Mouse (Mus musculus): ENCODE data around the gene Zfp12.

Zfp12 gene

DNA sequence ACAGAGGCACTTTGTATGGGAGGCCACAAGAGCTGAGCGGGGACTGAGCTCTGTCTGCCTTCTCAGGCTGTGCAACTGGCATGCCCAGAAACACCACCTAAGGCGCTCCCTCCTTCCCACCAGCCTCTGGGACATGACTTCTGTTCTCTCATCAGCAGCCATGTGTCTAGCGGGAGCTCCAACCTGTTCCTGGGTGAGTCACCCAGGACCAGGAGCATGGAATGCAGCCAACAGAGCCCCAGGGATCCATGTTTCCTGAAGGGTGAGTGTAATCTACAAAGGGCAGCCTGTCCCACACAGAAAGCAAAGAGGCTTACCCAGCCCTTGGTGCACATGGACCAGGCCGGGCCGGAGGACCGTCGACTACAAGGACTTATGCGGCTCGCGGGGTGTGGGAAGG lies 29.7 kb downstream of the Zfp12 start:
- intact Hi-C loops (cut with DNase I): no loop called here

DNA sequence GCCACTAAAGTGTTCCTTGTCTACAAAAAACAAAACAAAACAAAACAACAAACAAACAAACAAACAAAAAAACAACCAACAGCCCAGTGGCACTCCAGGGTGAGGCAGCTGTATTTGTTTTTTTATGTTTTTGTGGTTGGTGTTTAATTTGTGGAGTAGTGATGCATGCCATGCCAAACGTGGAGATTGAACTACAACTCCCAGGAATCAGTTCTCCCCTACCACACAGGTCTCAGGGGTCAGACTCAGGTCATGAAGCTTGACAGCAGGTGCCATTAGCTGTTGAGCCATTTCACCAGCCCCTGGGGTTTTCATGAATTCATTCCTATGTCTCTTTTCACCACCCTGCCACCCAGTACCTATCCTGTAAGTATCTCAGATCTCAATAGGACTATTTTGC lies 30.4 kb downstream of the Zfp12 start:
- intact Hi-C loops (cut with DNase I): no loop called here

DNA sequence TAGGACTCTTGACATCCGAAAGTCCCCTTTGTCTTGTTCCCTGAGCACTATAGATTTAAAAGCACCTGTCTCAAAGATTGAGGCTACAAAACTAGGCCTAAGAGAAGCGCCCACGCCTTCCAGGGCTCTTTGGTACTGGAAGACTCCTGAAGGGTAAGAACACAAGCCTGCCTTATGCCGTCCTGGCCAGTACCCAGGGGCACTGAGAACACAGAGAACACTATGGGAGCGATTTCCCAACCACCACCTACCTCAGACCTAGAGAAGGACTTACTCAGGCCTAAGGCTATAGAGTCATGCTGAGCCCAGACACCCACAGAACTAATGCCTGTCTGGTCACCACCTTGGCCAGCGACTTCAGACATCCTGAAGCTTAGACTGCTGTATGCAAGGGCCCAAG lies 31.8 kb downstream of the Zfp12 start:
- intact Hi-C loops (cut with DNase I): loop anchor here (1.0 kb wide), 1 partner anchor 29 kb away; no protein-coding TSS in a partner anchor

DNA sequence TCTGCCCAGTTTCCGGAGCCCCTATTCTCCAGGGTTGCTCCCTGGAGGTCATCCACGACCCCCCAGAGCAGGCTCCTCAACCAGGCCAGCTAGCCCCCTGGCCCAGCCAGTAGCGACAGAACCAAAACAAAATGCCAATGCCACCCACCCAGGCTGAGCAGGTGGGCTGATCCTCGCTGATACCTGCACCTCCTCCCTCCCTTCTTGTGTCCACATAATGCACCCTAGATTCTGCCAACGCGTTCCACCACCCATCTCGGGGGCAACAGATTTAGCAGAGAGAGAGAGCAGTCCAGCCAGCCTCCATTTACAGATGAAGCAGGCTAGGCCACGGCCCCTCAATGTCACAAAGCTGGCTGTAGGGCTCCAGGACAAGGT lies 34.0 kb downstream of the Zfp12 start:
- intact Hi-C loops (cut with DNase I): no loop called here

DNA sequence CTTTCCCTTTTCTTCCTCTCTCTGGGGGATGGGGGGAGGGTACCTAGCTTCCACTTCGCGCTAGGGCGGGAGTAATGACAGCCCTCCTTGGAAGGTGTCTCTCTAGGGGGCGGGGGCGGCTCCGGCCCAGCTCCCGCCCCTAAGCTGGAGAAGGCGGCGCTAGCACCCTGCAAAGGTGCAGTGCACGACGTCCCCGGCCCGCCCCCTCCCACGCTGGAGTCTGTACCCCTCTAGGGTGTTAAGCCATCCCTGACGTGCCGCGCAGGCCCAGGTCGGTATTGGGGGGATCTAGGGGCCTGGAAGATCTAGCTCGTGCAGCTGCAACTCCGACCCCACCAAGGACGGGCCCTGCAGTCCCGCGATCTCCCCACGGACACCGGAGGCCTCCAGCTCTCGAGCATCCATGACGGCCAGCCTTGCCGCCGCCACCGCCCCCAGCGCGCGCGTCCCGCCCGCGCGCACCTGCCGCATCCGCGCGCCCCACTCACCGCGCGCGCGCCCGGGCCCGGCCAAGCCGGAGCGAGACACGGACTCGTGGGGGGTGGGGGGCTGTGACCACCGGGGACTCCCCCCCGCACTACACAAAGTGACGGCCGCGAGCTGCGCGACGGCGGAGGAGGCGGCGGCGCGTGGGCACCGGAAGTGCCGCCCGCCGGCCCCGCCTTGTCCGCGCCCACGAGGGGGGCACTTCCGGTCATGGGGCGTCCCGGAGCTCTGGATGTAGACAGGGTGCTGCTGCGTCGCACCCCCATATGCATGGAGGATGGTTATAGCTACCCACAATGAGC lies 34.6 kb downstream of the Zfp12 start, which contains the start of gene Zfp316:
Gene Zfp316, minus strand, starts transcription at position 660 of the 788 bp plus-strand sequence.
- intact Hi-C loops (cut with DNase I): no loop called here

DNA sequence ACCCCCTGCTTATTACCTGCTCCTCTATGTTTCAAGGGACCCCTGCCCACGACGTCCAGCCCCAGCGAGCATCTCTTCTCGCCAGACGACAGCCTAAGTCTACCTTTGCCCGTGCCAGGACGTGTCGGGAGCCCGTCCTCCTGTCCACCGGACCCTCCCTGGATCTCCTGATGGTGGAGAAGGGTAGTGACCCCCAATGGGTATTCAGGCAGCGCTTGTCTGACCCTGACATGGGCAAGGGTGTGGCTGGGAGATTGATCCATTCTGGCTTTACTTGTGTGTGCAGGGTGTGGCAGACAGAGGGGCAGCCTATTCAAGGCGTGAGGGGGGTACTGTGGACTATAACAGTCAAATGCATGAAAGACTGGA lies 35.2 kb downstream of the Zfp12 start:
- intact Hi-C loops (cut with DNase I): no loop called here

DNA sequence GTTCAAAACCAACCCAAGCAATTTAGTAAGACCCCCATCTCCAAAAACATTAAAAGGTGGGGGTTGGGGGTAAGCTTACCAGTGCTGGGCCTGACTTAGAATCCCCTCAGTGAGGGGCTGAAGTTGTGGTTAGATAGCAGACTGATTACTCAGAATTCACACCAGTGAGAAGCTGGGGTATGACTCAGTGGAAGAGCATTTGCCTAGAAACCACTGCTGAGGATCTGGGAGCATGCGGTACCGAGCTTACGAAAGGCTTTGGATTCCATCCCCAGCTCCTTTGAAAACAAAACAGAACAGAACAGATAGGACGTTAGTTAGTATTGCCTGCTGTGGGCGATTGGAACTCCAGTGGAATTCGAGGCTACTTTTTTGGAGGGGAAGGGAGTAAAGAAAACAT lies 36.7 kb downstream of the Zfp12 start:
- intact Hi-C loops (cut with DNase I): no loop called here

DNA sequence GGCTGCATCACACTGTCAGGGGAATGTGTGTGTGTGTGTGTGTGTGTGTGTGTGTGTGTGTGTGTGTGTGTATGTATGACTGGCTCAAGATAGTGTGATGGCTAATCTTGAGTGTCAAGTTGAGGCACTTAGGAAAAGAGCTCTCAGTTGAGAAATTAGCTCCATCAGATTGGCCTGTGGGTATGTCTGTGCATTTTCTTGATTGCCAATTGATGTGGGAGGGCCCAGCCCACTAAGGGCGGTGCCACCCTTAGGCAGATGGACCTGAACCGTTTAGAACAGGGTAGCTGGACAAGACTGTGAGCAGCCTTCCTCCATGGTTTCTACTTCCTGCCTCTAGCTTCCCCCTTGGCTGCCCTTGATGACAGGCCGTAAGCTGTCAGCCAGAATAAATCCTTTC lies 37.1 kb downstream of the Zfp12 start:
- intact Hi-C loops (cut with DNase I): no loop called here

DNA sequence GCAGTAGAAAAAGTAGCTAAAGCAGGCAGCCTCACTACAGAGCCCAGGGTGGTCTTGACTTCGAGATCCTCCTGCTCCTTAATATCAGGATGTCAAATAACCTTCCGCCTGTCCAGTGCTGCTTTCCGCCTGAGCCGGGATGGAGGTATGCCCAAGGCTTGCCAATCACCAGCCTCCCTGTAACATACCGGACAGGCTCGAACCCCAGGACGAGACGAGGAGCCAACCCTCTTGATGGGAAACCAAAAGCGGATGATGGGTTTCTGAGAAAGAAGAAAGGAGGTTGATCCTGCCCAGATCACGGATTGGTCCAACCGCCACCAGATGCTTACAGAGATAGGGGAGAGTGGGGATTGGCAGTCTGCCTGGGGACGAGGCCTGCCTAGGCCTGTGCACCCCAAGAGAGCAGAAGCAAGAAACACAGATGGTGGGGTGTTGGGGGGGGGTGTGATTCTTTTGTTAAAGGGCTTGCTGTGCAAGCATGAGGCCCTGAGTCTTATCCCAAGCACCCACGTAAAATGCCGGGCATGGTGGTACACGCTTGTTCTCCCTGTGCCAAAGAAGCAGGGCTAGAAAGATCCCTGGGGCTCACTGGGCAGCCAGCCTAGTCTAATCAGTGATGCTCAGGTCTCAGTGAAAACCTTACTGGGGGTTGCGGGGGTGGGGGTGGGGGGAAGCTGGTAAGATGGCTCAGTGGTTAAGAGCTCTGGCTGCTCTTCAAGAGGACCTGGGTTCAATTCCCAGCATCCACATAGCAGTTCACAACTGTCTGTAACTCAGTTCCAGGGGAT lies 37.8 kb downstream of the Zfp12 start:
- intact Hi-C loops (cut with DNase I): no loop called here

DNA sequence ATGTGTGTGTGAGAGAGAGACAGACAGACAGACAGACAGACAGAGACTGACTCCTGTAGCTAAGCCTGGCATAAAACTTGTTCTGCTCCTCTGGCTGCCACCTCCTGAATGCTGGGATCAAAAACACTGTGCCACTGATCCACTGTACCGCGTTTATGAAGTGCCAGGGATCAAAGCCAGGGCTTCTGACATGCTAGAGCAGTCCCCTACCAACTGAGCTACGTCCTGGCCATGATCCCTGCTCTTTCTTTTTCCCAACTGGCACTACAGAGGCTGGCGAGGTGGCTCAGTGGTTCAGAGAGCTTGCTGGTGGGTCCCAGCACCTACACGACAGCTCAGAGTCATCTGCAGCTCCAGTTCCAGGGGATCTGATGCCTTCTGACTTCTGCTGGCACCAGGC lies 40.8 kb downstream of the Zfp12 start:
- intact Hi-C loops (cut with DNase I): no loop called here

DNA sequence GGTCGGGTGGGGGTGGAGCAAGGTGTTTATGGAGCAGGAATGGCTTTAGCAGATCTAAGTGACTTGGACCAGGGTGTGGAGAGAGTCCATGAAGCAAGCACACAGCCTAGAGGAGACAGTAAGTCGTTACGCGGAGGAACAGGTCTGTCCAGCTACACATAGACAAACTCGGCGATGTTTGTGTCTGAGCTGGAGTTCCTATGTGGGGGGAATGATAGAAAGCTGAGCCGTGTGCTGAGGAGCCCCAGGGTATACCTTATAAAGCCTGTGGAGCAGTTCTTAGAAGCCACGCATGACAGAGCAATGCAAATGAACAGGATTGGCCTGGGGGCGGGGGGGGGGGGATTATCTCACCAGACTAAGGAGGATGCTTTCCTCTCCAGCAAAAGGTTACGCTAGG lies 44.3 kb downstream of the Zfp12 start:
- intact Hi-C loops (cut with DNase I): no loop called here

DNA sequence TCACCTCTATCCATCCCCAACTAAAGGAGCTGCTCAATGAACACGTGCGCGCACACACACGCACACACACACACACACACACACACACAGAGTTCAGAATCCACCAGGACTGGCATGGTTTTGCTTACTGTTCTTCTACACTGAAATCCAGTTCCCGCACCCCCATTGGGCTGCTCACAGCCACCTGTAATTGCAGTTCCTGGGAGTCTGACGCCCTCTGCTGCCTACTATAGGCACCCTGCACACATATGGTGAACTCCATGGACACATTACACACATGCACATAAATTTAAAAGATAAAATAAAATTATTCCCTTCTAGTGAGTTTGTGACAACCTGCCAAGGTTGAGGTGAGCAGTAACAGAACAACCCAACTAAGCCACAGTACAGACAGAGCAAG lies 49.8 kb downstream of the Zfp12 start:
- intact Hi-C loops (cut with DNase I): no loop called here

DNA sequence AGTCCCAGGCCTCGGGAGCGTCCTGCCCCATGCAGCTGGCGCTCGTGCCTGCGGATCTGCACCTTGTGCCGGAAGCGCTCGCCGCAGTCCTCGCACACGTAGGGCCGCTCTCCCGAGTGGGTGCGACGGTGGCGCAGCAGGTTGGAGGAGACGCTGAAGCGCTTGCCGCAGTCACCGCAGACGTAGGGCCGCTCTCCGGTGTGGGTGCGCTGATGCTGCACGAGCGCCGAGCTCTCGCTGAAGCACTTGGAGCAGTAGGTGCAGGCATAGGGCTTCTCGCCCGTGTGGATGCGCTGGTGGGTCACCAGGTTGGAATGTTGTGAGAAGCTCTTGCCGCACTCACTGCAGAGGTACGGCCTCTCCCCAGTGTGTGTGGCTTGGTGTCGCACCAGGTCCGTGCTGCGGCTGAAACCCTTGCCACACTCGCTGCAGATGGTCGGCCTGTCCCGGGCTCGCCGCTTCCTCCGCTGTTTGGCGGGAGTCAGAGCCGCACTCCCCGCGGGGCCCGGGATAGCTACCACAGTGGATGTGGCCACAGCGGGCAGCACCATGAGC lies 52.9 kb downstream of the Zfp12 start:
- intact Hi-C loops (cut with DNase I): no loop called here

DNA sequence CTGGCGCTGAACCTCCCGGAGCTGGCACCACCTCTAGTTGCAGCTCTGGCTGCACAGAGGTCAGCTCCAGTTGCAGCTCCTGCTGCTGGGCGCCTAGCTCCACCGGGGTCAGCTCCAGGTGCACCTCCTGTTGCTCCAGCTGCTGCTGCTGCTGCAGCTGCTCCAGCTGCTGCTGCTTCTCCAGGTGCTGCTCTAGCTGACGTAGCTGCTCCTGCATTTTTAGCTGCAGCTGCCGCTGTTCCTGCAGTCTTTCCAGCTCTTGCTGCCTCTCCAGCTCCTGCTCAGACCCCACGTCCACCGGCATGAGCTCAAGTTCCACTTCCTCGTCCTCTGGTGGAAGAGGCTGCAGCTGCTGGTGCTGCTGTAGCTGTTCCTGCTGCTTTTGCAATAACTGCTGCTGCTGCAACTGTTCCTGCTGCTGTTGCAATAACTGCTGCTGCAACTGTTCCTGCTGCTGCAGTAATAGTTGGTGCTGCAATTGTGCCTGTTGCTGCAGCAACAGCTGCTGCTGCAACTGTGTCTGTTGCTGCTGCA lies 53.5 kb downstream of the Zfp12 start:
- intact Hi-C loops (cut with DNase I): no loop called here

DNA sequence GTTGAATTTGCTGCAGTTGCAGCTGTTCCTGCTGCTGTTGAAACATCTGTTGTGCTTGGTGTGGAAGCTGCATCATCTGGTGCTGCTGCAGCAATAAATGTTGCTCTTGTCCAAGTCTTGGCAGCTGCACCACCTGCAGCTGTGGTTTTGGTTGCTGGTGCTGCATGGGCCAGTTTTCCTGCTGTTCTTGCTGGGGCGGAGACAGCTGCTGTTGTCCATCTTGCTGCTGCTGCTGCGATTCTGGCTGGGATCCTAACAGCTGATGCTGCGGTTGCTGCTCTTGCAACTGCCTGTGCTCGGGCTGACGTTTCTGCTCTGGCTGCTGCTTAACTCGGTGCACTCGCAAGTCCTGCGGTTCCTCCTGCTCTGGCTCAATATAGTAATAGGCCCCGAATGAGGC lies 54.3 kb downstream of the Zfp12 start:
- intact Hi-C loops (cut with DNase I): no loop called here

DNA sequence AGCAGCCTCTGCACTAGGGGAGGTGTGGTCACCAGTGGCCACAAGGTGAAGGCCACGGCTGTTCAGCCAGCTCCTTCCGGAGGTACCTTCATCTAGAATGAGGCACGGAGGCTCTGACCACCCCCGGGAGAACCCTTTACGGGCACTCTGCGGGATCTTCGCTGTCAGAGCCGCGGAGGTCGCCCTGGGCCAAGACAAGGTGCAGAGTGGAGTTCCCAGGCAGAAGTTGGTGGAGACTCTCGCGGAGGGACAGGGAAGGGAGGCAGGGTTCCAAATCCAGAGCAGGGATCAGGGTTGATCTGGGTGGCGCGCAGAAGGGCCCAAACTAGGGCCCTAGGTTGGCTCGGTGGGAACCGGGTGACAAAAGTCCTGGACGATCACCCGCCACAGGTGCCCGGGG lies 57.9 kb downstream of the Zfp12 start:
- intact Hi-C loops (cut with DNase I): no loop called here

DNA sequence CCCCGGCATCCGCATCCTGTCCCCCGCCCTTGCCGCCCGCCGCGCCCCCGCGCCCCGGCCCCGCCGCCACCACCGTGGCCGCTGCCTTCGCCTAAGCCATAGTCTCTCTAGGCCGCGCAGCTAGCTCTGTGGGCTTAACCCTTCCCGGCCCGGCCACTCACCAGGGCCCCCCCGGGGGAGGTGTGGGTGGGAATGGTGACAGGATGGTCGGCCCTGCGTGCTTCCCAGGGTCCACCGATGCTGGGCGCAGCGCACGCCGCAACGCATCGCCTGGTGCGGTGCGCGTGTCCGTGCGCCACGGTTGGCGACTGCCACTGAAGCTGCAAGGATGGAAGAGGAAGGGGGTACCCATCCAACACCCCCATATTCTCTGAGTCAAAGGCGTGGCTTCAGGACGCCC lies 58.4 kb downstream of the Zfp12 start, which contains the start of gene Zfp853:
Gene Zfp853, minus strand, starts transcription at position 220 of the 400 bp plus-strand sequence.
- intact Hi-C loops (cut with DNase I): no loop called here

DNA sequence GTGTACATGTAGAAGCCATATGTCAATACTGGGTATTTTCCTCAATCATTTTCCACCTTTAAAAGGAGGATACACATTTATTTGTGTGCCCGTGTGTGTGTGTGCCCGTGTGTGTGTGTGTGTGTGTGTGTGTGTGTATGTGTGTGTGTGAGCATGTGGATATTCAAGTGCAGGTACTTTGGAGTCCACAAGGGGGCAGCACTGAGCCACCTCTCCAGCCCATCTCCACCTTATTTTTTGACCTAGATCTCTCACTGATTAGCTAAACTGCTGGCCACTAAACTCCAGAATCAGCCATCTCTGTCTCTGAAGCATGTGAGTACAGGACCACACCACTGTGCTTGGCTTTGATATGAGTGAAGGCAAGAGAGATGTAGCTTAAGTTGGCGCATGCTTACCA lies 59.9 kb downstream of the Zfp12 start:
- intact Hi-C loops (cut with DNase I): no loop called here

DNA sequence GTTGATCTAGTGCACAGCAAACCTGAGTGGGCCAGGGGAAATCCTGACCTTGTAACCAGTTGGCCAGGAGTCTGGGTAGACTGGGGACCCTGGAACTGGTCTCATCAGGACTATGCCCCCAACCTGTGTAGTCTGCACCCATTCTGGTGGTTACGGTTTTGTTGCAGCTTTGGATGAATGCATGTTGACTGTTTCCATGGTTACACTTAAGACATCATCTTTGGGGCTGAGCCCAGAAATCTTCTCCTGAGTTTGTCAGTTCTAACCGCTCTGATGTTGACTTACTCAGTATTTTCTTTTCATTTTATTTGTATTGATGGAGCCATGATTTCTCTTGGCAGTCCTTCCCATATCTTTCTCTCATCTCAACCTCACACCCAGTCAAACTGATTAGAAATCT lies 60.4 kb downstream of the Zfp12 start:
- intact Hi-C loops (cut with DNase I): no loop called here

DNA sequence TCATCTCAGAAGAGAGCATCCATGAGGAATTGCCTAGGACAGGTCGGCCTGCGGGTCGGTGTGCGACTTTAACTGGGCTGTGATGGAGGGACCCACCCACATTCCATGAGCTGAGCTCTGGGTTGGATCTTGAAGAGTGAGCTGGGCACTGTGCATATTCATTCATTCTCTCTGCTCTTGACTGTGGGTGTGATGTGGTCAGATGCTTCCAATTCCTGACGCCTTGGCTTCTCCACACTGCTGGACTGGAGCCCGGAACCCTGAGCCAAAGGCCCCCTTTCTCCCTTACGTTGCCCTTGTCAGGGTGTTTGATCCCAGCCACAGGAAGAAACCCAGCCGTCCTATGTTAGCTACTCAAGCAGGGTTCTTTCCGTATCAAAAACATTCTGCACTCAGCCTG lies 63.0 kb downstream of the Zfp12 start:
- intact Hi-C loops (cut with DNase I): no loop called here

DNA sequence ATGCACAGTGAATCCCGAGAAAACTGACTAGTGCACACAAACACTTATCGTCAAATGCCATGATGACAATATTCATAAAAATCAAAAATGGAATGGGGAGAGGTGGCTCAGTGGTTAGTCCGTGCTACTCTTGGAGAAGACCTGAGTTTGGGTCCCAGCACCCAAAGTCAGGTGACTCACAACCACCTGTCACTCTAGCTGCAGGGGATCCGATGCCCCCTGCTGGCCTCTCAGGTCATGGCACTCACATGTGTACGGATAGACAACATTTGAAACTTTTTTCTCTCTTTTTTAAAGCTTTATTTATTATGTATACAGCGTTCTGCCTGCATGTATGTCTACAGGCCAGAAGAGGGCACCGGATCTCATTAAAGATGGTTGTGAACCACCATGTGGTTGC lies 63.4 kb downstream of the Zfp12 start:
- intact Hi-C loops (cut with DNase I): no loop called here
